Mouse (Mus musculus) left cerebral cortex, adult 2 months (tissue): ENCODE data around the gene Stx16. TPM values are rescaled to one million over a fixed set of nuclear protein-coding genes. Genes with fewer than 3 reads are reported as not detected.
A peak's percentile ranks its signal among the peaks of the same experiment; 100 is the strongest.

Experiments used
- DNase-seq, 2 experiments: peaks; one replicate each; pipeline ENCODE4 v3.0.0; 2021 to 2022; ENCODE audit warnings: low spot score in 2 of 2, mixed read lengths in 1 of 2; ENCODE audit errors: extremely low spot score in 1 of 2
- H3K27ac ChIP-seq: fragments of 200-600 bp; 2 replicates; pipeline ENCODE4 v1.8.1; 2022
- H3K4me3 ChIP-seq: fragments of 200-600 bp; 2 replicates; pipeline ENCODE4 v1.8.1; 2022
- CTCF ChIP-seq: fragments of 200-600 bp; IDR thresholded peaks from 2 replicates; pipeline ENCODE4 v1.8.1; 2022; ENCODE audit warnings: antibody characterized with exemption, mild to moderate bottlenecking, moderate library complexity
- intact Hi-C: fragments of 180-260 bp; cut with DNase I; formaldehyde crosslinking; loops from one replicate; pipeline ENCODE4 v1.15.1; 2025
- total RNA-seq, 2 experiments: library from RNA; stranded (reverse); gene quantifications; 2 replicates each; pipeline ENCODE4 v1.2.3; 2021

Stx16 gene
- total RNA-seq, 2 experiments from 2014 or later = 57.5 to 62.2 TPM

- DNase-seq = no peak
- intact Hi-C loops = no loop called here
- H3K4me3 ChIP-seq = no peak overlapping the region
- TF ChIP-seq CTCF = no peak
- no peak overlapping the region for H3K27ac ChIP-seq
These were observed 42.0 kb downstream of the Stx16 start for GRCm38 (mm10) chr2:174118141-174118540.

- no peak for TF ChIP-seq CTCF
- intact Hi-C loops = no loop called here
- no peak for DNase-seq
- H3K27ac ChIP-seq = no peak overlapping the region
- no peak overlapping the region for H3K4me3 ChIP-seq
These were observed 43.2 kb downstream of the Stx16 start for GRCm38 (mm10) chr2:174119259-174119658.

GRCm38 (mm10) chr2:174120631-174121030 is 44.5 kb downstream of the Stx16 start:
- Histone ChIP-seq H3K27ac (no peak overlapping the region), H3K4me3 (no peak overlapping the region)
- TF ChIP-seq CTCF = no peak
- no peak for DNase-seq
- intact Hi-C loops = no loop called here

- Histone ChIP-seq H3K4me3 (no peak overlapping the region), H3K27ac (no peak overlapping the region)
- no peak for TF ChIP-seq CTCF
- intact Hi-C loops = no loop called here
- no peak for DNase-seq
These were observed 45.4 kb downstream of the Stx16 start for GRCm38 (mm10) chr2:174121411-174121947.

- Histone ChIP-seq H3K4me3 (no peak overlapping the region), H3K27ac (no peak overlapping the region)
- no peak for DNase-seq
- intact Hi-C loops = no loop called here
- TF ChIP-seq CTCF = no peak
These were observed 46.2 kb downstream of the Stx16 start for GRCm38 (mm10) chr2:174122331-174122730.

GRCm38 (mm10) chr2:174123731-174124130 is 47.6 kb downstream of the Stx16 start:
- Histone ChIP-seq H3K4me3 (no peak overlapping the region), H3K27ac (no peak overlapping the region)
- TF ChIP-seq CTCF = no peak
- intact Hi-C loops = no loop called here
- DNase-seq = peak in 1 of 2 experiments; percentile 5

GRCm38 (mm10) chr2:174126522-174127375 is 50.6 kb downstream of the Stx16 start:
- no peak overlapping the region; the same call in 1 of the 2 replicates for H3K27ac ChIP-seq
- H3K4me3 ChIP-seq = no peak overlapping the region
- intact Hi-C loops = loop anchor here (1.0 kb wide), 1 partner anchor 33 kb away; no protein-coding TSS in a partner anchor
- peak; percentile 76 to 81 for DNase-seq
- TF ChIP-seq CTCF = no peak

GRCm38 (mm10) chr2:174127376-174127713 is 51.2 kb downstream of the Stx16 start:
- TF ChIP-seq CTCF = no peak
- no peak overlapping the region for H3K4me3 ChIP-seq
- intact Hi-C loops = loop anchor here (1.0 kb wide), 1 partner anchor 32 kb away; no protein-coding TSS in a partner anchor
- DNase-seq = no peak
- no peak overlapping the region for H3K27ac ChIP-seq

- no peak overlapping the region for H3K27ac ChIP-seq
- intact Hi-C loops = no loop called here
- no peak for TF ChIP-seq CTCF
- DNase-seq = no peak
- H3K4me3 ChIP-seq = no peak overlapping the region
These were observed 52.8 kb downstream of the Stx16 start for GRCm38 (mm10) chr2:174128926-174129325.

GRCm38 (mm10) chr2:174130468-174131097 is 54.5 kb downstream of the Stx16 start:
- Histone ChIP-seq H3K4me3 (no peak overlapping the region), H3K27ac (no peak overlapping the region)
- intact Hi-C loops = no loop called here
- DNase-seq = peak in 1 of 2 experiments; percentile 6
- no peak for TF ChIP-seq CTCF

GRCm38 (mm10) chr2:174132413-174132969 is 56.4 kb downstream of the Stx16 start:
- TF ChIP-seq CTCF = no peak
- intact Hi-C loops = no loop called here
- DNase-seq = peak in 1 of 2 experiments; percentile 2
- no peak overlapping the region for H3K27ac ChIP-seq
- H3K4me3 ChIP-seq = no peak overlapping the region

Other genes starting within 250 kb of the Stx16 start
- gene Npepl1, start 34.0 kb downstream of the Stx16 start, total RNA-seq = 10 to 100 TPM; 12.8 to 13.7 TPM
- gene Gnas, start 208.0 kb downstream of the Stx16 start, total RNA-seq = 1,000 to 10,000 TPM; 1,778 to 1,853 TPM